Mouse (Mus musculus) ovary, postnatal 10 days (tissue): ENCODE data around the gene Fam81b.

Experiments used
- DNase-seq: peaks from one replicate; pipeline ENCODE4 v3.0.0; 2022; ENCODE audit warnings: low spot score

Gene Fam81b

DNA sequence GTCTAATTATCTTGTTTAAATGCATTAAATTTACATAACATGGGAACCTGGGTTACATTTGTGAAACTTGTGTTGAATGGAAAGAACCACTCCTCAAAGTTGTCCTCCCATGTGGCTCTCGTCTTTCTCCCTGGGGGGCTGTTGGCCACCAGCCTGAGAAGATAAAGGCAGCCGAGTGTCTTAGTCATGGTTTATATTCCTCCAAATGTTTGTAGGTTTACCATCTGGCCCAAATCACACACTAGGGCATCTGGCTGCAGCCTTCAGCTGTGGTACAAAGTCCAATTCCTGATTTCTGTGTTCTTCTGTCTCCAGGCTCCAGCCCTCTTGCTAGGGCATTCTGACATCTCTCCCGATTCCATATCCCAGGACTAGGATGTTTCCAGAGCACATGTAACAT, 114.6 kb downstream of the Fam81b start:
- DNase-seq, result no peak

DNA sequence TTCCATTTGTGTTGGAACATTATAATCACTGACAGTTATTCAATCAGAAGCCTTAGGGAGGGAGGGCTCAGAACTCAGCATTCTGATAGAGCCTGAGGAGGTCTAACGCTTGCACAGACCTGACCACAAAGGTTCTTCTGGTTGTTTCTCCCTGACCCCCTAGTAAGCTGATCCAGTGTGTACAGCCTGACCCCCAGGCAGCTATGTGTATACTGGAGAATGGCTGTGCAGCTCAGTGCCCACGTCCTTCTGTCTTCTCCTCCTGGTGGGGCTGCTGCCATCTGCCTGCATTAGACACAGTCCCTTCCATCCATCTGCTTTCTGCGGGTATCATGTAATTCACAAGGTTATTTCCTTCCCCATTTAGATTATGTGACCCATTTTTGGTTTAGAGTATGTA, 115.7 kb downstream of the Fam81b start:
- no peak for DNase-seq

DNA sequence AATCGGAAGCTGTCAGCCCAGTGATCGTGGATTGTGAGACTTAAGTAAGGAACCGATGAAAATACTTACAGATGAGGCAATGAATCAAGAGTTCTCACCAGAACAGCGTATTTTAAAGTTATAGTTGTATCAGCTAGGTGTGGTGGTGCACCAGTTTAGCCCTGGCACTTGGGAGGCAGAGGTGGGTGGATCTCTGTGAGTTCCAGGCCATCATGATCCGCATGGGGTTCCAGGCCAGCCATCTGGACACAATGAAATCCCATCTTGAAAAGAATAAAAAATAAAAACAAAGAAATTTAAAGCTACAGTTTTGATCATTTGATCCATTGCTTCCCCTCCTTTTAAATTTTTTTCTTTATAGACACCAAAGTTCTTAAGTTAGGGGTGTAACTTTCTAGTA, 117.2 kb downstream of the Fam81b start:
- DNase-seq, result no peak

DNA sequence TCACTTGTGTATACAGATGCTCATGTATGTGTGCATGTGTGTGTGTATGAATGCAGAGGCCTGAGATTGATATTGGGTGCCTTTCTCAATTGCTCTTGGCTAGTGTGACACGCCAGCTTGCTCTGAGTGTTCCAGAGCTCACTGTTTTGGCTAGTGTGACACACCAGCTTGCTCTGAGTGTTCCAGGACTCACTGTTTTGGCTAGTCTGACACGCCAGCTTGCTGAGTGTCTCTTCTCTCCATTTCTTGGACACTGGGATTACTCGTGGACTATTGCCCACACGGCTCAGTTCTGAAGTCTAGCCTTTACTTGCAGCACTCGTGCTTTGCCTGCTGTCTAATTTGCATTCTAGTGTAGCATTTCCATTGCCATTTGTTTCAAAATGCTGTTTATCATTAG, 126.2 kb downstream of the Fam81b start:
- DNase-seq, result no peak

DNA sequence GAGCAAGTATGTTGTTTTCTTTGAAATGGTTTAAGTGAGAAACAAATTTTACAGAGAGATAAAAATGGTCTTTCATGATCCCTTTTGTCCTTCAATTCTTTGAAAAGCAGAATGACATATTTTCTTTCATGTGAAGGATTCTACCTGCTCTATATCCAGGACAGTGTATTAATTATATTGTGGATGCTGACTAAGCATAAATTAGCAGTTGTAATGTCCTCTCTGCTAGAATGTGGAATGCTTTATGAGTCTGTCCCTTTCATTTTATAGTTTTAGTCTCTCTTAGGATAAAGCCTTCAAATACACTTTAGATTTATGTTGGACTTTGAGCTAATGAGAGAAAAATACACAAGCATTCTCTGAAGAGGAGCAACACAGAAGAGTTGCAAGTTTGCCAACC, 130.6 kb downstream of the Fam81b start:
- no peak for DNase-seq

DNA sequence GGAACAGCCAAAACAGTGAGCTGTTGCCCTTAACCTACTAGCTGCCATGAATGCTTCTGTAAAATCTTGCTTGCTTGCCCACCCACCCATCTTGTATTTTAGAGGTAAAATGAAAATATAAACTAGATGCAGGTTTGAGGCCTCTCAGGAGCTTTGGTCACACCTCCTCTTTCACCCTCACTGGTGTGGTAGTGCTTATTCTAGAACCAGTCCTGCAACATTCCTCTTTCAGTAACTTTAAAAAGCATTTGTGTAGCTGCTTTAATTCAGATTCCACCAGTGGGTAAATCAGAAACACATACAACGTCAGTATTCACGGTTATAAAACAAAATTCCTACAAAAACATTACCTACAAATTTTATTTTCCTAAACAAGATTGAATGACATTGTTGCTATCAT, 144.3 kb downstream of the Fam81b start:
- no peak for DNase-seq

DNA sequence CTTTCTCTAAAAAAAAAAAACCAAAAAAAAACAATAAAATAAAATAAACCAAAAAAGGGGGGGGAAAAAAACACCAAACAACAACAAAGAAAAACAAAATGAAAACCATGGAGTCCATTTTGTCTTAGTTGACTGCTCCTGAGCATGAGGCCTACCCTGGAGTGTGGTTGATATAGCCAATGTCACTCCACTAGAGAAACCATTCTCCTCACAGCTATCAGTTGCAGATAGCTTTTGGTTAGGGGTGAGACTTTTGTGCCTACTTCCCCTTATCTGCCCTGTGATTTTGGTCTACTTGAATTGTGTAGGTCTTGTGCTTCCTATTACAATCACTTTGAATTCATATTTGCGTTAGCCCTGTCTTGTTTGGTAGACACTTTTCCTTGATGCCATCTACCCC, 147.4 kb downstream of the Fam81b start:
- no peak for DNase-seq

DNA sequence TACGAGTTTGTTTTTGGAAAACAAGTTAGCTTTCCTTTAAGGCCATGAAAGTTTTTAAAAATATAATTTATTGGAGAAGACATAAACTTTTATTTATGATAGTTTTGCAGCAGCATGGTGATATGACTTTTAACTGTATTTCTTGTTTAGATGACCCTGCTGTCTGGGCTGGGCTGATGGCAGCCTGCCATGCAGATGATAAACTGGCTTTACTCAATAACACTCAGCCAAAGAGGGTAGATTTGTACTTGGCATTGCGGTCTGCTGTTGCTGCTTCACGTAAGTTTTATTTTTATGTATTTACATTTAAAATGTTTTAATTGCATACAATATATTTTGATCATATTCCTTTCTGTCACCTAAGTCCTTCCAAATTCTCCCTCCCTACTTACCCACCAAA, 147.8 kb downstream of the Fam81b start:
- DNase-seq, result no peak
